Comparison of ENCODE assay signal across 22 mouse cellular contexts in genomic region chr16:38450707-38451106, GRCm38 (mm10). TPM values are rescaled to one million over a fixed set of nuclear protein-coding genes. Genes with fewer than 3 reads are reported as not detected.
DNase-seq lines count a peak whose midpoint lies in the region; ATAC-seq and TF ChIP-seq lines count a peak whose summit lies in the region.
"Had no signal": no experiment of that assay in that cellular context is flagged by ENCODE, and none has a peak within 500 bp of the region (broad histone marks: within the 10 kb centered on the region; RNA-seq: fewer than 3 reads in every experiment).

No protein-coding gene starts in this region.

- TF ChIP-seq CTCF in ES-Bruce4 (IDR thresholded peaks at IDR 0.05; ENCODE audit: low read depth, low read length), result no peak
- TF ChIP-seq CTCF in liver, postnatal 0 days (IDR thresholded peaks at IDR 0.05; ENCODE audit: low read depth), result no peak
- TF ChIP-seq CTCF in lung, postnatal 0 days (IDR thresholded peaks at IDR 0.05), result no peak

- WGBS in liver, embryonic 11.5 days, result 82% methylated on average over 7 of the region's 7 CpGs
- 84% methylated on average over 7 of the region's 7 CpGs for WGBS in embryonic facial prominence, embryonic 10.5 days
- WGBS in liver, postnatal 0 days (ENCODE audit: insufficient replicate concordance), result 63% methylated on average over 7 of the region's 7 CpGs
- 85% methylated on average over 7 of the region's 7 CpGs for WGBS in lung, postnatal 0 days
- 90% methylated on average over 7 of the region's 7 CpGs for WGBS in kidney, embryonic 14.5 days

- H3K36me3 ChIP-seq in liver, embryonic 11.5 days (ENCODE audit: control insufficient read depth, insufficient read depth, low read length), result peaks cover 36% of the 10 kb centered on the region
- peaks cover 21% of the 10 kb centered on the region for H3K36me3 ChIP-seq in ES-Bruce4 (ENCODE audit: control insufficient read depth, insufficient read depth, low read length, poor library complexity, severe bottlenecking)
- H3K36me3 ChIP-seq in embryonic facial prominence, embryonic 10.5 days (replicated peaks), result peaks cover 52% of the 10 kb centered on the region
- H3K36me3 ChIP-seq in liver, postnatal 0 days (replicated peaks; ENCODE audit: insufficient read depth, low read length), result peaks cover 19% of the 10 kb centered on the region
- H3K36me3 ChIP-seq in lung, postnatal 0 days (ENCODE audit: insufficient read depth, low read length), result peaks cover 11% of the 10 kb centered on the region; the same call in 1 of the 2 replicates
- H3K36me3 ChIP-seq in kidney, embryonic 14.5 days (ENCODE audit: control insufficient read depth, insufficient read depth, low read length), result peaks cover 33% of the 10 kb centered on the region

- H3K4me3 ChIP-seq in liver, embryonic 11.5 days (ENCODE audit: low read depth, low read length), result no peak overlapping the region
- 0 out of 2 replicates have a peak overlapping the region, but pooled peaks have one; percentile 16 for H3K4me3 ChIP-seq in ES-Bruce4 (ENCODE audit: low read depth, low read length)
- H3K4me3 ChIP-seq in embryonic facial prominence, embryonic 10.5 days, result peak overlapping the region; percentile 11; the same call in 1 of the 2 replicates
- no peak overlapping the region for H3K4me3 ChIP-seq in liver, postnatal 0 days (ENCODE audit: low read depth, low read length)
- H3K4me3 ChIP-seq in lung, postnatal 0 days (ENCODE audit: low read depth, low read length), result no peak overlapping the region
- H3K4me3 ChIP-seq in kidney, embryonic 14.5 days (ENCODE audit: low read length), result no peak overlapping the region

- TF ChIP-seq POLR2A in ES-Bruce4 (IDR thresholded peaks at IDR 0.05; ENCODE audit: insufficient read depth, low read length), result no peak

- H3K9me3 ChIP-seq in liver, embryonic 11.5 days (ENCODE audit: control insufficient read depth, low read length), result no peaks in the 10 kb centered on the region
- peaks cover 3% of the 10 kb centered on the region; the same call in 1 of the 2 replicates for H3K9me3 ChIP-seq in ES-Bruce4 (replicated peaks; ENCODE audit: control insufficient read depth, insufficient read depth, low read length, poor library complexity, severe bottlenecking)
- no peaks in the 10 kb centered on the region; the same call in 1 of the 2 replicates for H3K9me3 ChIP-seq in embryonic facial prominence, embryonic 10.5 days
- no peaks in the 10 kb centered on the region for H3K9me3 ChIP-seq in liver, postnatal 0 days (ENCODE audit: low read length)
- no peaks in the 10 kb centered on the region for H3K9me3 ChIP-seq in lung, postnatal 0 days (ENCODE audit: low read length)
- H3K9me3 ChIP-seq in kidney, embryonic 14.5 days (ENCODE audit: control insufficient read depth, low read length), result no peaks in the 10 kb centered on the region
- H3K9me3 ChIP-seq: embryonic facial prominence, embryonic 13.5 days; forebrain, embryonic 12.5 days; heart, embryonic 10.5 days; hindbrain, embryonic 13.5 days had no signal

- TF ChIP-seq EP300 in ES-Bruce4 (IDR thresholded peaks at IDR 0.05; ENCODE audit: insufficient read depth, low read depth, low read length), result no peak
- TF ChIP-seq EP300 in liver, postnatal 0 days (IDR thresholded peaks at IDR 0.05; ENCODE audit: low read depth), result peak; percentile 65; the same call in 1 of the 2 replicates
- TF ChIP-seq EP300 in lung, postnatal 0 days (IDR thresholded peaks at IDR 0.05), result no peak

- H3K27ac ChIP-seq in liver, embryonic 11.5 days (ENCODE audit: low read depth, low read length), result peak overlapping the region; percentile 35
- no peak overlapping the region for H3K27ac ChIP-seq in ES-Bruce4 (ENCODE audit: insufficient read depth, low read length)
- no peak overlapping the region for H3K27ac ChIP-seq in embryonic facial prominence, embryonic 10.5 days (replicated peaks)
- H3K27ac ChIP-seq in liver, postnatal 0 days (ENCODE audit: low read depth), result peak overlapping the region; percentile 73
- H3K27ac ChIP-seq in lung, postnatal 0 days (ENCODE audit: low read length), result no peak overlapping the region
- H3K27ac ChIP-seq in kidney, embryonic 14.5 days (ENCODE audit: low read depth, low read length), result no peak overlapping the region
- H3K27ac ChIP-seq: hindbrain, embryonic 13.5 days; hindbrain, postnatal 0 days had no signal

- no peaks in the 10 kb centered on the region for H3K27me3 ChIP-seq in liver, embryonic 11.5 days (replicated peaks; ENCODE audit: control insufficient read depth, insufficient read depth, low read length)
- H3K27me3 ChIP-seq in ES-Bruce4 (ENCODE audit: control insufficient read depth, insufficient read depth, low read length, poor library complexity, severe bottlenecking), result no peaks in the 10 kb centered on the region
- H3K27me3 ChIP-seq in embryonic facial prominence, embryonic 10.5 days (replicated peaks; ENCODE audit: low read depth, poor library complexity, severe bottlenecking), result no peaks in the 10 kb centered on the region; the same call in 1 of the 2 replicates
- no peaks in the 10 kb centered on the region for H3K27me3 ChIP-seq in liver, postnatal 0 days (ENCODE audit: insufficient read depth, low read length)
- H3K27me3 ChIP-seq in lung, postnatal 0 days (replicated peaks; ENCODE audit: insufficient read depth, low read length), result no peaks in the 10 kb centered on the region
- no peaks in the 10 kb centered on the region for H3K27me3 ChIP-seq in kidney, embryonic 14.5 days (ENCODE audit: control insufficient read depth, insufficient read depth, low read length)
- H3K27me3 ChIP-seq: embryonic facial prominence, embryonic 13.5 days; forebrain, embryonic 12.5 days; hindbrain, embryonic 13.5 days; Patski had no signal

- no peak for ATAC-seq in liver, embryonic 11.5 days (replicated peaks; ENCODE audit: low FRiP score)
- ATAC-seq in liver, postnatal 0 days, result peak; percentile 37
- no peak for ATAC-seq in lung, postnatal 0 days
- no peak for ATAC-seq in kidney, embryonic 14.5 days (ENCODE audit: low FRiP score, low TSS enrichment)
- ATAC-seq: activated CD4-positive, CD25-positive, alpha-beta regulatory T cell, adult 4 months; forebrain, embryonic 16.5 days; hindbrain, postnatal 0 days; Patski had no signal

- H3K4me2 ChIP-seq in liver, embryonic 11.5 days, result peak overlapping the region; percentile 25; the same call in 1 of the 2 replicates
- H3K4me2 ChIP-seq in liver, postnatal 0 days (ENCODE audit: low read depth, low read length), result peak overlapping the region; percentile 27; the same call in 1 of the 2 replicates
- H3K4me2 ChIP-seq in lung, postnatal 0 days (replicated peaks; ENCODE audit: low read depth, low read length), result no peak overlapping the region
- no peak overlapping the region for H3K4me2 ChIP-seq in kidney, embryonic 14.5 days (replicated peaks; ENCODE audit: low read depth, low read length)

- H3K4me1 ChIP-seq in liver, embryonic 11.5 days (replicated peaks; ENCODE audit: control insufficient read depth, insufficient read depth, low read length), result peaks cover 11% of the 10 kb centered on the region
- H3K4me1 ChIP-seq in ES-Bruce4 (ENCODE audit: control insufficient read depth, insufficient read depth, low read length), result peaks cover 4% of the 10 kb centered on the region
- peaks cover 37% of the 10 kb centered on the region for H3K4me1 ChIP-seq in embryonic facial prominence, embryonic 10.5 days
- H3K4me1 ChIP-seq in liver, postnatal 0 days (ENCODE audit: insufficient read depth), result peaks cover 18% of the 10 kb centered on the region
- H3K4me1 ChIP-seq in lung, postnatal 0 days (ENCODE audit: insufficient read depth, low read depth, low read length), result peaks cover 4% of the 10 kb centered on the region; the same call in 1 of the 2 replicates
- H3K4me1 ChIP-seq in kidney, embryonic 14.5 days (ENCODE audit: control insufficient read depth, insufficient read depth, low read length), result peaks cover 9% of the 10 kb centered on the region

- DNase-seq in liver, embryonic 11.5 days (ENCODE audit: low spot score), result no peak
- DNase-seq in liver, result no peak
- DNase-seq in embryonic facial prominence, embryonic 10.5 days (ENCODE audit: low spot score), result no peak
- no peak for DNase-seq in liver, postnatal 0 days
- no peak for DNase-seq in lung, postnatal 0 days (ENCODE audit: low spot score)
- DNase-seq: adrenal gland, postnatal 14 days; cerebellum, adult 11-12 months; cerebellum, adult 9-10 months; gastrocnemius, adult 2 months; gastrocnemius, postnatal 25 days; heart, postnatal 10 days; heart, postnatal 4 days had no signal

- H3K9ac ChIP-seq in liver, embryonic 11.5 days (ENCODE audit: low read depth, low read length), result no peak overlapping the region
- H3K9ac ChIP-seq in ES-Bruce4 (ENCODE audit: low read depth, poor library complexity, severe bottlenecking), result no peak overlapping the region
- H3K9ac ChIP-seq in liver, postnatal 0 days (replicated peaks), result no peak overlapping the region
- H3K9ac ChIP-seq in lung, postnatal 0 days (replicated peaks; ENCODE audit: low read depth), result no peak overlapping the region
- no peak overlapping the region for H3K9ac ChIP-seq in kidney, embryonic 14.5 days (ENCODE audit: low read depth, low read length)

RNA-seq across cellular contexts. Expression of gene Adprh, which starts 1.8 kb away (rescaled TPM):
- polyA plus RNA-seq in liver, embryonic 11.5 days (2014; fragmentation: Nextera tagmentation; extraction: Ambion mirVana), result 92.0 and 92.1 TPM in 2 replicates
- polyA plus RNA-seq in ES-Bruce4 (2011; ENCODE audit: insufficient read depth, insufficient read length, low read depth, missing spikeins), result 50.7 and 51.3 TPM in 2 replicates
- 139 and 143 TPM in 2 replicates for polyA plus RNA-seq in embryonic facial prominence, embryonic 10.5 days (2016; fragmentation: Nextera tagmentation; extraction: Ambion mirVana)
- polyA plus RNA-seq in liver, postnatal 0 days (2015; fragmentation: Nextera tagmentation; extraction: Ambion mirVana), result 17.9 and 22.2 TPM in 2 replicates
- 54.9 and 59.9 TPM in 2 replicates for polyA plus RNA-seq in lung, postnatal 0 days (2015; fragmentation: Nextera tagmentation; extraction: Ambion mirVana)
- polyA plus RNA-seq in kidney, embryonic 14.5 days (2014; fragmentation: Nextera tagmentation; extraction: Ambion mirVana), result 82.6 and 98.3 TPM in 2 replicates

RNA-seq across cellular contexts. Expression of gene Cd80, which starts 4.7 kb away (rescaled TPM):
- polyA plus RNA-seq in liver, embryonic 11.5 days (2014; fragmentation: Nextera tagmentation; extraction: Ambion mirVana), result 0.14 and 0.23 TPM in 2 replicates
- polyA plus RNA-seq in ES-Bruce4 (2011; ENCODE audit: insufficient read depth, insufficient read length, low read depth, missing spikeins), result 1.3 and 1.7 TPM in 2 replicates
- polyA plus RNA-seq in embryonic facial prominence, embryonic 10.5 days (2016; fragmentation: Nextera tagmentation; extraction: Ambion mirVana), result 0.35 and 0.39 TPM in 2 replicates
- 0.13 and 0.15 TPM in 2 replicates for polyA plus RNA-seq in liver, postnatal 0 days (2015; fragmentation: Nextera tagmentation; extraction: Ambion mirVana)
- polyA plus RNA-seq in lung, postnatal 0 days (2015; fragmentation: Nextera tagmentation; extraction: Ambion mirVana), result 0.14 and 0.25 TPM in 2 replicates
- polyA plus RNA-seq in kidney, embryonic 14.5 days (2014; fragmentation: Nextera tagmentation; extraction: Ambion mirVana), result 0.34 and 0.51 TPM in 2 replicates

RNA-seq across cellular contexts. Expression of gene Pla1a, which starts 17.8 kb away (rescaled TPM):
- polyA plus RNA-seq in liver, embryonic 11.5 days (2014; fragmentation: Nextera tagmentation; extraction: Ambion mirVana), result 0.79 and 1.4 TPM in 2 replicates
- 1.9 and 2.5 TPM in 2 replicates for polyA plus RNA-seq in ES-Bruce4 (2011; ENCODE audit: insufficient read depth, insufficient read length, low read depth, missing spikeins)
- polyA plus RNA-seq in embryonic facial prominence, embryonic 10.5 days (2016; fragmentation: Nextera tagmentation; extraction: Ambion mirVana), result not detected in 2 replicates
- polyA plus RNA-seq in liver, postnatal 0 days (2015; fragmentation: Nextera tagmentation; extraction: Ambion mirVana), result 49.8 and 55.8 TPM in 2 replicates
- 1.2 and 1.6 TPM in 2 replicates for polyA plus RNA-seq in lung, postnatal 0 days (2015; fragmentation: Nextera tagmentation; extraction: Ambion mirVana)
- polyA plus RNA-seq in kidney, embryonic 14.5 days (2014; fragmentation: Nextera tagmentation; extraction: Ambion mirVana), result 0.39 and 0.79 TPM in 2 replicates
- polyA plus RNA-seq: activated CD4-positive, CD25-positive, alpha-beta regulatory T cell, adult 4 months had no signal

Comparison
In these comparisons a context has a peak if more than half of its experiments do, and no peak if none do; other contexts are left out.
1. RNA of gene Pla1a, which starts 17.8 kb away (polyA plus RNA-seq): 49.8 to 55.8 TPM in liver, postnatal 0 days; 1.9 to 2.5 TPM in ES-Bruce4, 1.2 to 1.6 TPM in lung, postnatal 0 days, 0.79 to 1.4 TPM in liver, embryonic 11.5 days, 0.39 to 0.79 TPM in kidney, embryonic 14.5 days and not detected in embryonic facial prominence, embryonic 10.5 days; every median in the first group is over 10 times any median in the second.
2. H3K27ac ChIP-seq: peak in liver, embryonic 11.5 days (single experiment) and liver, postnatal 0 days (single experiment); none in ES-Bruce4 (single experiment), embryonic facial prominence, embryonic 10.5 days (single experiment), lung, postnatal 0 days (single experiment) and kidney, embryonic 14.5 days (single experiment).
3. H3K4me2 ChIP-seq: peak in liver, embryonic 11.5 days (single experiment) and liver, postnatal 0 days (single experiment); none in lung, postnatal 0 days (single experiment) and kidney, embryonic 14.5 days (single experiment).
4. H3K4me3 ChIP-seq: peak in ES-Bruce4 (single experiment) and embryonic facial prominence, embryonic 10.5 days (single experiment); none in liver, embryonic 11.5 days (single experiment), liver, postnatal 0 days (single experiment), lung, postnatal 0 days (single experiment) and kidney, embryonic 14.5 days (single experiment).